Mouse (Mus musculus) stomach, embryonic 14.5 days (tissue): ENCODE measurements at regions not wholly inside any gene's neighbourhood (a gene's known extent, or its start where the extent isn't known, plus 50 kb on each side); places are given as distances from the start of the nearest gene placed in this dataset.
"Not testable (repeated sequence)": the region's sequence is repeated elsewhere in the genome, so short reads cannot be mapped to it uniquely, and the experiment has no call there.

Experiments
- ATAC-seq: fragments of 200-750 bp; cut with Nextera tagmentation; 2 replicates; pipeline ENCODE4 v1.8.0; 2017; ENCODE audit warnings: low read depth, moderate TSS enrichment; ENCODE audit not compliant: insufficient number of reproducible peaks, insufficient read depth, low FRiP score
- H3K27ac ChIP-seq: fragments of 300-500 bp; sonication (generic); 2 replicates; pipeline ENCODE4 v1.5.1; 2014; ENCODE audit warnings: mild to moderate bottlenecking, low read length, moderate library complexity, mixed read lengths
- H3K27me3 ChIP-seq: fragments of 300-500 bp; sonication (generic); 2 replicates; pipeline ENCODE4 v1.6.1; 2014; ENCODE audit warnings: low read length, control low read depth, mixed read lengths; ENCODE audit not compliant: control insufficient read depth, insufficient read depth
- H3K36me3 ChIP-seq: fragments of 300-500 bp; sonication (generic); 2 replicates; pipeline ENCODE4 v1.6.1; 2014; ENCODE audit warnings: mild to moderate bottlenecking, control low read depth, low read length, moderate library complexity, mixed read lengths; ENCODE audit not compliant: control insufficient read depth, insufficient read depth
- H3K4me1 ChIP-seq: fragments of 300-500 bp; sonication (generic); 2 replicates; pipeline ENCODE4 v1.6.1; 2014; ENCODE audit warnings: low read length, control low read depth, mixed read lengths; ENCODE audit not compliant: control insufficient read depth, insufficient read depth
- H3K4me2 ChIP-seq: fragments of 300-500 bp; sonication (generic); replicated peaks from 2 replicates; pipeline ENCODE4 v1.6.1; 2014; ENCODE audit warnings: low read depth, low read length, control low read depth
- H3K4me3 ChIP-seq: fragments of 300-500 bp; sonication (generic); 2 replicates; pipeline ENCODE4 v1.5.1; 2014; ENCODE audit warnings: low read depth, low read length, control low read depth
- H3K9ac ChIP-seq: fragments of 300-500 bp; sonication (generic); replicated peaks from 2 replicates; pipeline ENCODE4 v1.6.1; 2014; ENCODE audit warnings: low read depth, mild to moderate bottlenecking, control low read depth, low read length, moderate library complexity, mixed read lengths
- H3K9me3 ChIP-seq: fragments of 300-500 bp; sonication (generic); 2 replicates; pipeline ENCODE4 v1.6.1; 2016; ENCODE audit warnings: low read depth, low read length, control low read depth; ENCODE audit not compliant: control insufficient read depth
- WGBS: fragments of 180-500 bp; shearing (Covaris S2); extraction: QIAGEN DNeasy Blood & Tissue Kit; methylation state at CpG from one replicate; pipeline ENCODE4 v1.1.7; 2014; 5-methylcytosine and 5-hydroxymethylcytosine counted together

DNA sequence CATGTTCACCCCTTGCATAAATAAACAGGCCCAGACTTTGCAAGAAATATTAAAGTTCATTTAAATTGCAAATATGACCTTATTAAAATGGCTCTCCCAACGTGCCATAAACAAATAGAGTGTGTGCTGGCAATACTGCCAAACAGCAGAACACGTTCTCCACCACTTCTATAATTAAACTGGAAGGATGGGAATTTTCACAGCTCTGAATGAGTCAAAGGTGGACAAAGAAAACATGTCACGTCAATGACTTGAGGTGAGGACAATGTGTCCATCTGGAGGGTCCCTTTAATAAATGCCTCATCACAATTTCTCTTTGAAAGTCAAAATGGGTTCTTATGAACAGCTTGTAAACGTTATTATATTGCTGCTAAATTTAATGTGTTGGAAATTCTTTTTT is 114.8 kb downstream of the Galc start:
- Histone ChIP-seq H3K9ac (no peak overlapping the region), H3K27ac (no peak overlapping the region), H3K4me3 (no peak overlapping the region), H3K4me2 (no peak overlapping the region), H3K9me3 (no peaks in the 10 kb centered on the region), H3K27me3 (no peaks in the 10 kb centered on the region), H3K4me1 (no peaks in the 10 kb centered on the region), H3K36me3 (no peaks in the 10 kb centered on the region)
- WGBS, result 69% methylated on average over 4 of the region's 4 CpGs
- no peak for ATAC-seq

DNA sequence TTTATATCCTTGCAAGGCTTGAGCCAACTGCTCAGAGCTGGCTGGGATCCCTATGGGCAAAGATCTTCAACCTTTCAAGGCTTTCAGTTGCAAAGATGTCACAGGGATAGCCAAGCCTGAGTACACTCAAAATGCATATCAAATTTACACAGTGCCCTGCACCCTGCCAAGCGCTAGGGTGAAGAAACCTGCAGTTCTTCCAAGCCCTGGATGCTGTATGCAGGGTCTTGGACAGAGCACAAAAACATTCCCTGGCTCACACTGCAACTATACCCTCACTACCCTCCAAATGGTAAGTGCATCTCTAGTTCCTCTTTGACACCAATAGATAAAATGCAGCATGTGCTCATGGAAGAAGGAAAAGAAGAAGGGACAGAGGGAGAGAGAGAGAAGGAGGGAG is 116.1 kb downstream of the Galc start:
- ATAC-seq, result no peak
- no peaks in the 10 kb centered on the region for H3K36me3 ChIP-seq
- H3K4me1 ChIP-seq, result no peaks in the 10 kb centered on the region
- H3K27ac ChIP-seq, result no peak overlapping the region
- no peaks in the 10 kb centered on the region for H3K9me3 ChIP-seq
- no peaks in the 10 kb centered on the region for H3K27me3 ChIP-seq
- no peak overlapping the region for H3K9ac ChIP-seq
- WGBS, result 88% methylated on average over 1 of the region's 1 CpGs
- H3K4me2 ChIP-seq, result no peak overlapping the region
- H3K4me3 ChIP-seq, result no peak overlapping the region

DNA sequence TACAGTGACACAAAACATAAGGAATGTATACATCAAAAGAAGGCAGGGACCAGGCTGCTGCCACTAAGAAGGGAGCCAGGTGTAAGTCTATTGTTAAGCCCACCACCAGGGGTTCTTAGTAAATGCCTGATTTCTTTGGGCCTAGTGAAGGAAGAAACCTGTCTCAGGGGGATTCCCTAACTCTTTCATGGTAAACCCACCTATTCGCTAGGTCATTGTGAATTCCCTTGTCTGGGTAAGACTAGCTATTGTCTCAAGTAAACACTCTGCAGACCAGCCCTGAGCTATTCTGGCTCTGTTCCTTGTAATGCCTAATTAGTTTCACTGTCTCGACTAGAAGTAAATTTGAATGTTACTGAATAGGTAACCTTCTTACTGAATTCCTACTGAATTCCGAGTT is 119.4 kb downstream of the Galc start:
- H3K4me3 ChIP-seq, H3K27me3 ChIP-seq, H3K4me2 ChIP-seq, H3K27ac ChIP-seq, H3K9me3 ChIP-seq, H3K4me1 ChIP-seq, H3K36me3 ChIP-seq, H3K9ac ChIP-seq, ATAC-seq: not testable (repeated sequence)
- 85% methylated on average over 3 of the region's 3 CpGs for WGBS

DNA sequence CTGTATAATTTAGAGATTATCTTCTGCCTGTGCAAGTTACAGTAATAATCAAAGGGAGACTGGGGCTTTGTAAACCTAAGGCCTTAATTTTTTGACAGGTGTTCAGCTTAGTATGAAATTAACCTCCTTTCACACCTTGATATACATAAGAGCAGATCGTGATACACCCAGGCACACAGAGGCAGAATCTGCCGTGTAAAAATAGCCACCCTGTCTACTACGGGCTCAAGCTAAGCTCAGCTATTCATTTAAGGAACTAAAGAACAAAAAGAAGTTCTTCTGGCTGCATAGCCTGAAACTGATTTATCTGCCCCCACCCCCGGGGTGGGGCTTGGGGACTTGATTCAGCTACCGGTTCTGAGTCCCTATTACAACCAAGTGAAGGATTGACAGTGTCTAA is 128.0 kb downstream of the Galc start:
- no peak overlapping the region for H3K4me2 ChIP-seq
- ATAC-seq, result no peak
- H3K4me1 ChIP-seq, result no peaks in the 10 kb centered on the region

DNA sequence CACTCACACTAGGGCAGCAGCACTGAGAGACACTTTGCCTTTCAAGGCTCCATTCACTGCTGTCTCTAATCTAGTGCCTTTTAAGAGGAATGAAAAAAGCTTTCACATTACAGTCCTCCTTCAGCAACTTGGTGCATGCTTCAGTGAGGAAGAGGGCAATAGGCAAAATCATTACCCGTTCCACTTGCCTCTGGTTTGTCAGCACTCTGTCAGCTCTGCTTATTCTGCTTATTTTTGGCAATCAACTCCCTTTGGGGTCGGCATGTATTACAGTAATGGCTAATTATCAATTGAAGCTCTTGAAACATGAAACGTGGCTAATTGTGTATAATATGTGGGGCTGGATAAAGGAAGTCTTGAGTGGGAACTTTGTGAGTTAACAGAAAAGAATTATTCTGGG is 135.7 kb downstream of the Galc start:
- H3K27ac ChIP-seq, result no peak overlapping the region
- no peak for ATAC-seq
- H3K36me3 ChIP-seq, result no peaks in the 10 kb centered on the region
- H3K27me3 ChIP-seq, result no peaks in the 10 kb centered on the region
- 80% methylated on average over 3 of the region's 3 CpGs for WGBS
- no peak overlapping the region for H3K9ac ChIP-seq
- H3K4me1 ChIP-seq, result no peaks in the 10 kb centered on the region
- no peak overlapping the region for H3K4me2 ChIP-seq
- H3K9me3 ChIP-seq, result no peaks in the 10 kb centered on the region
- no peak overlapping the region for H3K4me3 ChIP-seq

More for the DNA sequence above, 128.0 kb downstream of the Galc start:
- H3K9ac ChIP-seq, result no peak overlapping the region
- no peak overlapping the region for H3K4me3 ChIP-seq
- no peaks in the 10 kb centered on the region for H3K36me3 ChIP-seq
- H3K27ac ChIP-seq, result no peak overlapping the region
- no peaks in the 10 kb centered on the region for H3K9me3 ChIP-seq
- no peaks in the 10 kb centered on the region for H3K27me3 ChIP-seq
- 72% methylated on average over 5 of the region's 5 CpGs for WGBS

DNA sequence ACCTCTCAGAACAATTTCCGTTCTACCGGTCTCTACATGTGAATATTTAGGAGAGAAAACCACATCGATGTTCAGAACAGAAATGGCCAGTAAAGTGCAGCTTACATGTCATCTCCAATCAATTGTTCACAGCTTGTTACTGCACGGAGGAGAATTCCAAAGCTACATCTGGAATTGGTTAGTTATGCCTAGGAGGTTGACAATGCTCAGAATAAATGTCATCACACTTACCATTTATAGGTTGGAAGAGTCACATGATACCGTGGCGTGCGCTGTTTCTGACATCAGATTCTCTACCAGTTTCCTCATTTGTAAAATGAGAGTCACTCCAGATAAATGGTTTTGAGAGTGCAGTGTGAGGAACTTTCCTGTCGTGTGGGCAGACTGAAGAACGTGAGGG is 151.2 kb downstream of the Galc start:
- ATAC-seq, result no peak
- 84% methylated on average over 9 of the region's 9 CpGs for WGBS
- Histone ChIP-seq H3K9me3 (no peaks in the 10 kb centered on the region), H3K27ac (no peak overlapping the region), H3K36me3 (no peaks in the 10 kb centered on the region), H3K4me2 (no peak overlapping the region), H3K9ac (no peak overlapping the region), H3K4me1 (no peaks in the 10 kb centered on the region), H3K4me3 (no peak overlapping the region), H3K27me3 (no peaks in the 10 kb centered on the region)

DNA sequence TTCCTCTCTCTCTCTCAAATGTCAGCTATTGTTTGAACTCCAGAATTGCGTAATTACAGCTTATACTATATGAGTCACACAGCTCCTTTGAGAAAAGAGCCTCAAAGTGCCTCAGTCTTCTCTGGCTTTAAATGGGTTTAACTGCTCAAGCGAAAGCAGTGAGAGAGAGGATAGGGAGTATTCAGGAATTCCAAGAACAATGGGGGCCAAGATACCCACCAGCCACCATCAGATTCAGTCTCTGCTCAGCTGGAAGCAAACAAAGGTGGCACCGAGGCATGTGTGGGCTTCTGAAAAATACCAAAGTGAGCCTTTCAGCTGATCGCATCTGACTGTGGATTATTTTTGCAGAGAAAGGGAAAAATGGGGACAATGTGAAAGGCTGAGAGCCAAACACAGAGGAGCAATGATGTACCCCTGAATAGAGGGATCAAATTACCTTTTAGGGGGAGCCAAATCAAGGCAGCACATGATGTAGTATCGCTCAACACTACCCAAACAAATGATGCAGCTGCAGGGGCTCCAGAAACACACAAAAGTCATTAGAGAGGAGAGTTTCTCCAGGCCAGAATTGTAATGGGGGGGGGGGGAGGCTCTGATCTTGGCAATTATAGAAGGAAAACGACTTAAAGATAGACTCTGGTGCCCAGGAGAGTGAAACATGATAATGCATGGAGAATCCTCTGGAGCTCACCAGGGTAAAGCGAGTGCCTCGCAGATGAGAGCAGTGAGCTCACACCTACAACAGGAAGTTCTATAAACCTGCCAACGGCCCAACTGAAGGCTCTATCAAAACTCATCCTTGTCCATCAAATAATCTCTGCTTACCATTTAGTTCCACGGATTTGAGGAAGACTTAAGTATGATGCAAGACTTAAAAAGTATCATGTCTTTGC is 152.2 kb downstream of the Galc start:
- Histone ChIP-seq H3K9me3 (no peaks in the 10 kb centered on the region), H3K4me3 (no peak overlapping the region), H3K36me3 (no peaks in the 10 kb centered on the region), H3K9ac (no peak overlapping the region), H3K4me2 (no peak overlapping the region), H3K4me1 (no peaks in the 10 kb centered on the region), H3K27me3 (no peaks in the 10 kb centered on the region), H3K27ac (no peak overlapping the region)
- no peak for ATAC-seq
- WGBS, result 52% methylated on average over 10 of the region's 10 CpGs

DNA sequence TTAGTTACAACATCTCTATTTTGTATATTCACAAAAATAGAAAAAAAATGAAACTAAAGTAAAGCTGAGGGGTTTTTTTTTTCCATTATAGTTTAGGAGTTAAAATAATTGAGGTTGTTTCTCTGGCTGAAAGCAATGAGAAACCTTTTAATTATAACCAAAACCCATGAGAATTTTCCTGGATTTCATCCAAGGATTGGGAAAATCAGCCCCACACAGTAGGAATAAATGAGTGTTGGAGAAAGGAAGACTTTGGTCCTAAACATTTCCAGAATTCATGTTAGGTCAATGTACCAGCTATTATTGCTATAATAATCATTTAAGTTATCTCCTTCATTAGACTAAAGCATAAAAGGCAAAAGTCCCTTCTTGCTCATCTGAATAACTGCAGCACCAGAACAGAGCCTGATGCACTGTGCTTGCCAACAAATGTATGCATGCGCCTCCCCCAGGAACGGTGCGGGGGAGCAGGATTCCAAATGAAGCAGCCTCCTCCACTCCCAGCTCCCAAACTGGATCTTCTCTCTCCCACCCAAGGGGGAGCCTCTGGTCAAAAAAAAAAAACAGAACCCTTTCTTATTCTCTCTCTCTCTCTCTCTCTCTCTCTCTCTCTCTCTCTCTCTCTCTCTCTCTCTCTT is 153.0 kb downstream of the Galc start:
- no peaks in the 10 kb centered on the region for H3K27me3 ChIP-seq
- no peaks in the 10 kb centered on the region for H3K9me3 ChIP-seq
- no peak overlapping the region for H3K9ac ChIP-seq
- no peak overlapping the region for H3K4me2 ChIP-seq
- ATAC-seq, result no peak
- H3K36me3 ChIP-seq, result no peaks in the 10 kb centered on the region
- no peak overlapping the region for H3K27ac ChIP-seq
- 51% methylated on average over 3 of the region's 3 CpGs for WGBS
- H3K4me3 ChIP-seq, result no peak overlapping the region
- no peaks in the 10 kb centered on the region for H3K4me1 ChIP-seq
